Mouse (Mus musculus): ENCODE measurements at regions not wholly inside any gene's neighbourhood (a gene's known extent, or its start where the extent isn't known, plus 50 kb on each side); places are given as distances from the start of the nearest gene placed in this dataset.

DNA sequence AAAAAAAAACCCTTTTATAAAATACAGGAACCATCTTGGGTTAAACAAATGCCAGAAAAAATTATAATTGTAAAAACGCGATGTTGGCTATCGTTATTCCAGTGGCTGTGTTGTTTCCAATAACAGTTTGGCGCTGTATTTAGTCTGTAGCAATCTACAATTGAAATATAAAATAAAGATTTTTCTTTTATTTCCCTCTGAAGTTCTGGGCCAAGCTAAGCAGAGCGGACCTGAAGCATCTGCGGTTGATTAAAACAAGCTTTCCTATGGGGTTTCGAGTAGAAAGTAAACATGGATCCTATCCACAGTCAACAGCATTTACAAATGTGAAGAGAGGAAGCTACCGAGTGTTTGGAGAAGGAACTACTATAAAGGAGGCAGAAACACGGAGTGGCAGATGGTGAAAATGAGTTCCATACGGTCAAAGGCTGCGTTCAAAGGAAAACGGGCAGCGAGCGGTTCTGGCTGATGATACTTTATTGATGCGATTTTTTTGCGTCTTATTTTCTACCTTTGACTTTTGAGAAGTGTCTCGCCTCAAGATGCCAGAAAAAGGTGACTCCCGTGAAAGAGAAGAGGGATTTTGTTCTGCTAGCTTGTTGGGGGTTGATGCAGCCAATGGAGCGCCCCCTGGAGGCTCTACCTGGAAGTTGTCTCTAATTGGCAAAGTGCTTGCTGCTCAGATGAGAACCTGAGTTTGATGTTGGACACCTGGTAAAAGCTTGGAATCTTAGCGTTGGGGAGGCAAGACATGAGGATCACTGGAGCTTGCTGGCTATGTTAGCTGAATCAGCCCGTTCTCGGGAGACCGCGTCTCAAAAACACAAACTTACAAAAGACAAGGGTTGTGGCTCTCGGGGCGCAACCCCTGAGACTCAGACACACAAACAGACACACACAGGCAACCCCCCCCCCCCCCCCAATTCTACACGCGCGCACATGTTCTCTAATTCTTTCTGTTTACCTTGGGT lies 96.7 kb upstream of the Psmd7 start:
- Histone ChIP-seq H3K4me2 (no peak overlapping the region), H3K27me3 (no peaks in the 10 kb centered on the region)
- 69% methylated on average over 29 of the region's 29 CpGs for WGBS

DNA sequence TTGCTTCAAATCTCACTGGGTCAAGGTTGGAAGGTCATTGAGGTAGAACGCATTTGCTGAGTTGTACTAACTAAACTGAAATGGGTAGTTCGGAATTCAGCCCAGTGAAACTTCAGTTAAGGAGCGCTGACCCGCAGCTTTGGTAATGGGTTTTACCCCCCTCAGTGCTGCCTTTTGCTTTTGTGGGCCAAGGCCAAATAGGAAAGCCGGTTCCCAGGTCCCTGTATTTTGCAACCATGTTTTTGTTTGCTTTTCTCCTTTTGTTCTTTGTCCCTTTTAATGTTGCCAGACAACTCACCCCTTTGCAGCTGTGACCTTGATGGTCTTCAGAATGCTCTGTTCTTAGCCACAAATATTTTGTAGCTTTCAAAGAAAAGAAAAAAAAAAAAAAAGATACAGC lies 98.7 kb upstream of the Psmd7 start:
- Histone ChIP-seq H3K9me3 (no peaks in the 10 kb centered on the region), H3K4me2 (no peak overlapping the region), H3K9ac (no peak overlapping the region), H3K27me3 (no peaks in the 10 kb centered on the region), H3K4me1 (no peaks in the 10 kb centered on the region), H3K4me3 (replicated peaks) (no peak overlapping the region), H3K36me3 (replicated peaks) (no peaks in the 10 kb centered on the region), H3K27ac (no peak overlapping the region)
- ATAC-seq (ENCODE audit: low FRiP score): no peak
- 65% methylated on average over 5 of the region's 5 CpGs for WGBS

More for the DNA sequence above, 96.7 kb upstream of the Psmd7 start:
- no peaks in the 10 kb centered on the region for H3K9me3 ChIP-seq
- no peaks in the 10 kb centered on the region for H3K4me1 ChIP-seq
- no peak overlapping the region for H3K4me3 ChIP-seq (replicated peaks)
- no peak overlapping the region for H3K27ac ChIP-seq
- H3K9ac ChIP-seq: no peak overlapping the region
- no peak for ATAC-seq (ENCODE audit: low FRiP score)
- no peaks in the 10 kb centered on the region for H3K36me3 ChIP-seq (replicated peaks)

DNA sequence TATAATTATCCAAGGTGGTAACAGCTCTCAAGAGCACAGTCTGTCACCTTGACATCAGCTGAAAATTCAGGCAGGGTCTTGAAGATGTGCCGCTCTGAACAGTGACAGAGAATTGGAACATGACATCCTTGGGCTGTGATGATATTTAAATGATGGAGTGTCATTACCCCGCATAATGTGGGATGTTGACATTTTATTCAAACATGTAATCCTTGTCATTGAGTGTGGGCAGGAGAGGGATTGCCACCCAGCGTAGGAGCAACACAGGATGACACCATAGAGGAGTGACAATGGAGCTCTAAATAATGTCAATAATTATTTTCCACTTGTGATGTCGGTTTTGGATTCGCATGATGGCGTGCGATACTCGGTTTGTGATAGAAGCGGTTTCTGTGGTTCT lies 99.3 kb upstream of the Psmd7 start:
- H3K9ac ChIP-seq: no peak overlapping the region
- no peaks in the 10 kb centered on the region for H3K4me1 ChIP-seq
- no peak overlapping the region for H3K4me3 ChIP-seq (replicated peaks)
- no peaks in the 10 kb centered on the region for H3K36me3 ChIP-seq (replicated peaks)
- ATAC-seq (ENCODE audit: low FRiP score): no peak
- no peaks in the 10 kb centered on the region for H3K9me3 ChIP-seq
- H3K4me2 ChIP-seq: no peak overlapping the region
- WGBS: 87% methylated on average over 9 of the region's 9 CpGs
- H3K27ac ChIP-seq: no peak overlapping the region
- no peaks in the 10 kb centered on the region for H3K27me3 ChIP-seq

DNA sequence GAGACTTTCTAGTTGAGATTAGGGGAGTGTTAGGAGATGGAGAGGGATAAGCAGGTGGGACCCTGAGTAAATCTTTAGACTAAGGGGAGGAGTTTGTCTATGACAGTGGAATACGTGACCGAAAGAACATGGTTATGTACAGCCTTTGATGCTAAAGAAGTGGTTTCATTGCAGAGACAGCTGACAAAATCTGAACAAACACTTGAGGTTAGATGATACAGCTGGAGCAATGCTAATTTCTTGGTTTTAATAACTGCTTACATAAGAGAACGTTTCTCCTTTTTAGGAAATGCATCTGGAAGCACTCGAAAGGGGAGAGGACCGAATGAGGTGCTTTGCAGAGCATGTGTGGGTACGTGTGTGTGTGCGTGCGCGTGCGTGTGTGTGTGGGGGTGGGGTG lies 100.8 kb upstream of the Psmd7 start:
- H3K4me3 ChIP-seq (replicated peaks): no peak overlapping the region
- ATAC-seq (ENCODE audit: low FRiP score): no peak
- no peaks in the 10 kb centered on the region for H3K9me3 ChIP-seq
- no peak overlapping the region for H3K4me2 ChIP-seq
- no peaks in the 10 kb centered on the region for H3K36me3 ChIP-seq (replicated peaks)
- 79% methylated on average over 10 of the region's 10 CpGs for WGBS
- no peaks in the 10 kb centered on the region for H3K27me3 ChIP-seq
- H3K27ac ChIP-seq: no peak overlapping the region
- H3K4me1 ChIP-seq: no peaks in the 10 kb centered on the region
- H3K9ac ChIP-seq: no peak overlapping the region

DNA sequence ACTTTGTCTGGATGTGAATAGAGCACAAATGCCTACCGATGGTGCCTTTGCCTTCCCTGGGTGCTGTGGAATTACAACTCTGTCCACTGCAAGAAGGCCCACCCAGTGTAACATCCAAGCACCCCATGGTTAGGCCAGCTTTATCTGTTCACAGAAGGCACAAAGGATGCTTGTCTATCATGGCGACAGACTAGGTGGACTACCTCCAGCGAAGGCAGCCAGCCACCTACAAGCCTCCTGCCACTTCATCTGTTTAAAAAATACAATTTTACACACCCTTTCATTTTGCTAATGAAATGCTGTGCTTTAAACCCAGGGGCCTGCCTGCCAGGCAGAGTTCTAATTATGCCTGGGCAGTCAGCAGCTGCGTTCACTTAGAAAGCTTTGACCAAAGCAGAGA lies 103.0 kb upstream of the Psmd7 start:
- no peak overlapping the region for H3K9ac ChIP-seq

DNA sequence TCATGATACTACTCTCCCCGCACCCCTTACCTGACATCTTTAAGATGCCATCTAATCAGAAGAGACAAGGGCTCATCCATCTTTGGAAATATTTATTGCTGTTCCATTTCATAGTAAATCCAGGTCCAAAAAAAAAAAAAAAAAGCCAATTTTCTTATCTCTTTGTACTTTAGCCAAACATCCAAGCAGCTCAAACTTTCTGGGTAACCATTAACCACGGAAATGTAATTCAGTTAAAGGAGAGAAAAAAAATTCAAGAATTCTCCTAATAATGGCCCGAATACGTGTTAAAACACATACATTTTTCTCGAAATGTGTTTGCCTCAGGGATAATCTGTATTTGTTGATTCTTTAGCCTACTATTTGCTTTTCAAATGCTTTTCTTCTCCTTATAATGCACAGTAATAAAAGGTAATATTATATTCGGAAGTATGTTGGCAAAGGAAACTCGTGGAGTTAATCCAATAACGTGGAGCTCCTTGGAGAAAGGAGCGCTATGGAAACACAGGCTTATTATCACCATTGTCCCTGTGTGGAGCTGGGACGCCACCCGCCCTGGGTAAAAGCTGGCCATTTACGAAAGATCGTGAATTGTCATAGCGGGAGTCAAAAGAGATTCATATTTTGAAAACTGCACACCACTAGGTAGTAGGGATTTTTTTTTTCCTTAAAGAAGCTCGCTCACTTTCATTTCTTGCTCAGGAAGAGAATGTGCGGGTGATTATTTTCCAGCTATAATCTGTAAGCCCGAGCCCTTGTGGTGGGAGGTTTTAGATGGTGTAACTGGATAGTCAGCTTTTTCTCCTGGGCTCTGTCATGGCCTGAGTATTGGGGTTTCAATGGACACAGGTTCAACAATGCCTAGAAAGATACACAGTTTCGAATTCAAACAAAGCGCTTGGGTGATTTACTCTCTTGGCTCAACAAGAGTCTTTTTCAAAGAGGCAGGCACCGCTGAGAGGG lies 108.4 kb upstream of the Psmd7 start:
- H3K27ac ChIP-seq: no peak overlapping the region
- H3K4me3 ChIP-seq (replicated peaks): no peak overlapping the region
- no peaks in the 10 kb centered on the region for H3K36me3 ChIP-seq (replicated peaks)
- H3K9ac ChIP-seq: no peak overlapping the region
- no peak for ATAC-seq (ENCODE audit: low FRiP score)
- 72% methylated on average over 20 of the region's 20 CpGs for WGBS
- no peaks in the 10 kb centered on the region for H3K9me3 ChIP-seq
- H3K4me1 ChIP-seq: peaks cover 15% of the 10 kb centered on the region
- peaks cover 4% of the 10 kb centered on the region; the same call in 1 of the 2 replicates for H3K27me3 ChIP-seq
- no peak overlapping the region for H3K4me2 ChIP-seq

More for the DNA sequence above, 103.0 kb upstream of the Psmd7 start:
- Histone ChIP-seq H3K9me3 (no peaks in the 10 kb centered on the region), H3K27me3 (no peaks in the 10 kb centered on the region), H3K4me2 (no peak overlapping the region), H3K27ac (no peak overlapping the region), H3K36me3 (replicated peaks) (no peaks in the 10 kb centered on the region), H3K4me3 (replicated peaks) (no peak overlapping the region), H3K4me1 (0 out of 2 replicates have a peak, but pooled peaks cover 2% of the 10 kb centered on the region)
- 91% methylated on average over 4 of the region's 4 CpGs for WGBS
- no peak for ATAC-seq (ENCODE audit: low FRiP score)

DNA sequence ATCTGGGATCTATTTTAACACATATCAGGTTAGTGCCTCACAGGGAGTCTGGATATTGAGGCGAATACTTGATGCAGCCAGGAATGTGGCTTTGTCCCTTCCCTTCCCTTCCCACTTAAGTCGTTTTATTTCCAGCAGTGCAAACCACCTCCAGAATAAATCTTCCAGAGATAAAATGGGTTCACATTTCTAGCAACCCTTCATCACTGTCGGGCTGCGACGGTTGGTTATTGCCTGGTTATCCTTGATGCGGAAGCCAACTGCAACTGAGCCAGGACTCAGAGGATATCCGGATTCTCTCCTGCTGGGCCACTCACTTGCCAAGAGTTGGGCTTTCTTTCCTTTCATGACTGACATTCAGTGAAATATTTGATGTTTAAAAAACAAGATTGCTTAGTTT lies 111.0 kb upstream of the Psmd7 start:
- Histone ChIP-seq H3K9ac (no peak overlapping the region), H3K4me1 (peaks cover 15% of the 10 kb centered on the region), H3K9me3 (no peaks in the 10 kb centered on the region), H3K4me3 (replicated peaks) (no peak overlapping the region), H3K27ac (0 out of 2 replicates have a peak overlapping the region, but pooled peaks have one; percentile 19), H3K4me2 (no peak overlapping the region; the same call in 1 of the 2 replicates), H3K27me3 (peaks cover 4% of the 10 kb centered on the region; the same call in 1 of the 2 replicates), H3K36me3 (replicated peaks) (no peaks in the 10 kb centered on the region)
- 34% methylated on average over 7 of the region's 7 CpGs for WGBS
- no peak for ATAC-seq (ENCODE audit: low FRiP score)

DNA sequence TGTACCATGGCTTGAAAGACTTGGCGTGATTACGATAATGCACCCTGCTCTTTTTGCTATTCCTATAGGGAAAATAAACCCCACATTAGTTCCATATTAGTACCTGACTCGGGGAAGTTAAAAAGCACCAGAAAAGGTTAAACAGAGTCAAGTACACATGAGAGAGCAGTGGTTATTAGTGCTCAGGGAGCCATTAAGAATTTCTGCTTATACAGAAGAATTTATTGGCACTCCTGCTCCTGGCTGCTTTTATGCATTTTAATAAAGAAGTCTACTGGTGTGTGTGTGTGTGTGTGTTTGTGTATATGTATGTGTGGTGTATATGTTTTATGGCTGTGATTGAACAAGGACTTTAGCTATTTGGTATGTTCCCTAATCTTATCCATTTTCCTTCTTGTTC lies 111.5 kb upstream of the Psmd7 start:
- H3K36me3 ChIP-seq (replicated peaks): no peaks in the 10 kb centered on the region
- H3K27ac ChIP-seq: no peak overlapping the region

DNA sequence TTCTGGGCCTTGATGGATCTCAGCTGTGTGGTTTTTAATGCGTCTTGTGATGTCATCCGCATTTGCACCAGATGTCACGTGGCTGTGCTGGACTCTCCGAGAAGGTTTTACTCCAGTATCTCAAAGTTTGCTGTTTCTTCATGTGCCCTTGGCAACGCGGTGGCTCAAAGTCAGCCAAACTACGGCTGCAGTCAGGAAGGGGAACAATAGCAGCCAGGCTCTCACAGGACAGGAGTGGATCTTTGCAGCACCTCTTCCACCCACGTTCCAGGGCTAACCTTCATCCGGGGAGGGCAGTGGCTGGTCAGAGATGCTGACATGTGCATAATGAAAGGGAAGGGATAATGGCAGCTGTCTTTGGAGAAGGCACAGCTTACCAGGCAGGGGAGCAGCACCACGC lies 127.6 kb upstream of the Psmd7 start:
- H3K36me3 ChIP-seq (replicated peaks): no peaks in the 10 kb centered on the region
- no peak overlapping the region for H3K9ac ChIP-seq
- no peaks in the 10 kb centered on the region for H3K9me3 ChIP-seq
- 84% methylated on average over 10 of the region's 10 CpGs for WGBS
- H3K4me1 ChIP-seq: no peaks in the 10 kb centered on the region
- no peaks in the 10 kb centered on the region for H3K27me3 ChIP-seq
- H3K4me3 ChIP-seq (replicated peaks): no peak overlapping the region
- H3K27ac ChIP-seq: no peak overlapping the region
- ATAC-seq (ENCODE audit: low FRiP score): no peak
- no peak overlapping the region for H3K4me2 ChIP-seq

More for the DNA sequence above, 111.5 kb upstream of the Psmd7 start:
- no peaks in the 10 kb centered on the region for H3K9me3 ChIP-seq
- ATAC-seq (ENCODE audit: low FRiP score): no peak
- H3K4me3 ChIP-seq (replicated peaks): no peak overlapping the region
- peaks cover 4% of the 10 kb centered on the region; the same call in 1 of the 2 replicates for H3K27me3 ChIP-seq
- no peak overlapping the region for H3K9ac ChIP-seq
- H3K4me2 ChIP-seq: no peak overlapping the region
- H3K4me1 ChIP-seq: peaks cover 15% of the 10 kb centered on the region
- 64% methylated on average over 3 of the region's 3 CpGs for WGBS

DNA sequence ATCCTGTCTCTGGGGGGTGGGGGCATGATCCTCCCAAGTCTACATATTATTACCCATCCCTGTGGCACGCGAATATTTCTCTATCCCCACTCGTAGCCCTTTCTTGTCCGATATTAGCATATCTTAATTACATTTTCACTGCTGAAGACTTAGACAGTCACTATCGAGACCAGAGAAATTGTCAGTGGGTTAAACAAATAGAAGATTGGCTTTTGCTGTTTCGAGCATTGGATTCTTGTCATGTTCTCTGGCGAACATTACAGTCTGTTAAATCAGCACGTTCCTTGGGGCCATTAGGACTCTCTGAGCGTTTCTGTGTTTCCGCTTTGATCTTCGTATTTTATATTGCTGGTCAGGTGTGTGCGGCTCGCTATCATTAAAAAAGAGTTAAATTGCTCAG lies 129.6 kb upstream of the Psmd7 start:
- Histone ChIP-seq H3K9me3 (no peaks in the 10 kb centered on the region), H3K4me2 (no peak overlapping the region), H3K27ac (no peak overlapping the region), H3K9ac (no peak overlapping the region), H3K4me1 (no peaks in the 10 kb centered on the region), H3K36me3 (replicated peaks) (no peaks in the 10 kb centered on the region), H3K27me3 (no peaks in the 10 kb centered on the region), H3K4me3 (replicated peaks) (no peak overlapping the region)
- no peak for ATAC-seq (ENCODE audit: low FRiP score)
- 91% methylated on average over 13 of the region's 13 CpGs for WGBS

DNA sequence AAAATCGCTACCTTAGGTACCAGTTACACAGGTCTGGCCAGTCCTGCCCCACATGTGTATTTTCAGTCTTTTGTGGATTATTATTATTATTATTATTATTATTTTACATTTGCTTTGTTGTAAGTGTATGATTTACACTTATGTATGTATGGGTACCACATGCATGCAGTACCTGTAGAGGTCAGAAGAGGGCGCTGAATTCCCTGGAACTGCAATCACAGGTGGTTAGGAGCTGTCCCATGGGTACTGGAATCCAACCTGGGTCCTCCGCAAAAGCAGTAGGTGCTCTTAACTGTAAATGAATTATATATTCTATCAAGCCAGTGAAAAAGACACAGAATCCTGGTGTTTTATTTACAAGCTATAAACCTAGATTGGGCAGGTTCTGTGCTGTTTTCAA lies 131.4 kb upstream of the Psmd7 start:
- H3K4me1 ChIP-seq: no peaks in the 10 kb centered on the region
- no peaks in the 10 kb centered on the region for H3K36me3 ChIP-seq (replicated peaks)
- H3K4me3 ChIP-seq (replicated peaks): no peak overlapping the region
- H3K4me2 ChIP-seq: no peak overlapping the region
- no peak overlapping the region for H3K9ac ChIP-seq
- H3K9me3 ChIP-seq: no peaks in the 10 kb centered on the region
- WGBS: 66% methylated on average over 3 of the region's 3 CpGs
- ATAC-seq (ENCODE audit: low FRiP score): no peak
- no peaks in the 10 kb centered on the region for H3K27me3 ChIP-seq
- H3K27ac ChIP-seq: no peak overlapping the region

DNA sequence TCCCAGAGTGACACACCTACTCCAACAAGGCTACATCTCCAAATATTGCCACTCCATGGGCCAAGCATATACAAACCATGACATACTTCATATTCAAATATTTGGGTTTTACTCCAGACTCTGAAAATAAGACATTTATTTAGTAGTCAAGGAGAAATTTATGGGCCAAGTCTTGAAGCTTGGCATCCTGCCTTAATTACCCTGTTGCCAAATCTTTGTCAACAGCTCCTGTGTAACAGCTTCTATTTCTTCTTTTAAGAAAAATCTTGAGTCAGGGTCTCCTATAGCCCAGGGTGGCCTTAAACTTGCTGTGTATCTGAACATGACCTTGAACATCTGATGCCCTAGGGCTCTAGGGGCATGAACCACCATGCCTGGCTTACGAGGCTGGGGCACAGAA lies 138.5 kb upstream of the Psmd7 start:
- Histone ChIP-seq H3K9me3 (no peaks in the 10 kb centered on the region), H3K27me3 (no peaks in the 10 kb centered on the region), H3K4me2 (no peak overlapping the region), H3K27ac (no peak overlapping the region), H3K4me3 (replicated peaks) (no peak overlapping the region), H3K9ac (no peak overlapping the region), H3K36me3 (replicated peaks) (no peaks in the 10 kb centered on the region), H3K4me1 (no peaks in the 10 kb centered on the region)
- no peak for ATAC-seq (ENCODE audit: low FRiP score)
- WGBS: 91% methylated on average over 1 of the region's 1 CpGs

Data from forebrain, embryonic 12.5 days (tissue).